ENCODE assay signal across 9 mouse cellular contexts in the genomic region with DNA sequence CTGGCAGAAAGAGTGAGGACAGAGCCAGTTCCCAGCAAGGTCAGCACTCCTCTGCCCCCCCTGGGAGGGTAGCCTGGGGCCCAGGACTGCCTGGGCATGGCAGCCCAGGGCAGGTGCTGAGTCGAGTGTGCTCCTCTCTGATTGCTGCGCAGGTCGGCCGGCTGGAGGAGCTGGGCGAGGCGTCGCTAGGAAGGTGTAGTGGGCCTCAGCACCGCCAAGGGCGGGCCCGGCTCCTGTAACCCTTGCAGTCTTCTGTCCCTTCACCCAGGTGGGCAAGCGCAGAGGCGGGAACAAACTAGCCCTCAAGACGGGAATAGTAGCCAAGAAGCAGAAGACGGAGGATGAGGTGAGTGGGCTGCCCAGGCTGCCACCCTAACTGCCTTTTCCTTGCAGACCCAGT. TPM values are rescaled to one million over a fixed set of nuclear protein-coding genes. Genes with fewer than 3 reads are reported as not detected.
DNase-seq lines count a peak whose midpoint lies in the region; ATAC-seq lines count a peak whose summit lies in the region.
"Had no signal": no experiment of that assay in that cellular context is flagged by ENCODE, and none has a peak within 500 bp of the region (broad histone marks: within the 10 kb centered on the region; RNA-seq: fewer than 3 reads in every experiment).

No protein-coding gene starts in this region.

- no peak overlapping the region for H3K27ac ChIP-seq in heart, embryonic 13.5 days (replicated peaks)
- no peak overlapping the region for H3K27ac ChIP-seq in embryonic facial prominence, embryonic 13.5 days
- no peak overlapping the region for H3K27ac ChIP-seq in hindbrain, embryonic 12.5 days
- no peak overlapping the region for H3K27ac ChIP-seq in midbrain, embryonic 13.5 days

- H3K36me3 ChIP-seq in heart, embryonic 13.5 days = peaks cover 52% of the 10 kb centered on the region
- peaks cover 51% of the 10 kb centered on the region for H3K36me3 ChIP-seq in embryonic facial prominence, embryonic 13.5 days
- peaks cover 39% of the 10 kb centered on the region for H3K36me3 ChIP-seq in hindbrain, embryonic 12.5 days
- peaks cover 40% of the 10 kb centered on the region for H3K36me3 ChIP-seq in midbrain, embryonic 13.5 days

- H3K9me3 ChIP-seq in heart, embryonic 13.5 days = no peaks in the 10 kb centered on the region
- no peaks in the 10 kb centered on the region for H3K9me3 ChIP-seq in embryonic facial prominence, embryonic 13.5 days
- H3K9me3 ChIP-seq in hindbrain, embryonic 12.5 days (replicated peaks) = no peaks in the 10 kb centered on the region
- no peaks in the 10 kb centered on the region for H3K9me3 ChIP-seq in midbrain, embryonic 13.5 days

- H3K27me3 ChIP-seq in heart, embryonic 13.5 days (replicated peaks) = no peaks in the 10 kb centered on the region
- no peaks in the 10 kb centered on the region for H3K27me3 ChIP-seq in embryonic facial prominence, embryonic 13.5 days
- H3K27me3 ChIP-seq in hindbrain, embryonic 12.5 days = no peaks in the 10 kb centered on the region
- no peaks in the 10 kb centered on the region for H3K27me3 ChIP-seq in midbrain, embryonic 13.5 days

- ATAC-seq in heart, embryonic 13.5 days (ENCODE audit: extremely low read depth, insufficient number of reproducible peaks, low FRiP score, low TSS enrichment) = no peak
- no peak for ATAC-seq in embryonic facial prominence, embryonic 13.5 days (ENCODE audit: insufficient number of reproducible peaks, insufficient read depth, low FRiP score, low TSS enrichment, low read depth)
- ATAC-seq in hindbrain, embryonic 12.5 days (ENCODE audit: low FRiP score) = no peak
- no peak for ATAC-seq in midbrain, embryonic 13.5 days

- WGBS in heart, embryonic 13.5 days = 88% methylated on average over 14 of the region's 14 CpGs
- WGBS in embryonic facial prominence, embryonic 13.5 days = 87% methylated on average over 14 of the region's 14 CpGs
- WGBS in hindbrain, embryonic 12.5 days = 95% methylated on average over 14 of the region's 14 CpGs
- 91% methylated on average over 14 of the region's 14 CpGs for WGBS in midbrain, embryonic 13.5 days

- no peak for DNase-seq in heart, postnatal 14 days
- DNase-seq in urinary bladder, postnatal 10 days (ENCODE audit: low spot score) = no peak
- DNase-seq in layer of hippocampus, adult 9-10 months (ENCODE audit: low spot score) = no peak
- DNase-seq in gastrocnemius, postnatal 4 days (ENCODE audit: low spot score in 2 of 2) = no peak

- H3K4me2 ChIP-seq in heart, embryonic 13.5 days = peak overlapping the region; percentile 91
- peak overlapping the region; percentile 92; the same call in 1 of the 2 replicates for H3K4me2 ChIP-seq in embryonic facial prominence, embryonic 13.5 days
- H3K4me2 ChIP-seq in hindbrain, embryonic 12.5 days (replicated peaks) = peak overlapping the region; percentile 78
- peak overlapping the region; percentile 92 for H3K4me2 ChIP-seq in midbrain, embryonic 13.5 days (replicated peaks)

- H3K4me1 ChIP-seq in heart, embryonic 13.5 days = peaks cover 39% of the 10 kb centered on the region
- peaks cover 35% of the 10 kb centered on the region for H3K4me1 ChIP-seq in embryonic facial prominence, embryonic 13.5 days
- H3K4me1 ChIP-seq in hindbrain, embryonic 12.5 days = peaks cover 32% of the 10 kb centered on the region
- peaks cover 32% of the 10 kb centered on the region for H3K4me1 ChIP-seq in midbrain, embryonic 13.5 days (replicated peaks)

- peak overlapping the region; percentile 85 for H3K4me3 ChIP-seq in heart, embryonic 13.5 days
- peak overlapping the region; percentile 99; the same call in 1 of the 2 replicates for H3K4me3 ChIP-seq in embryonic facial prominence, embryonic 13.5 days
- H3K4me3 ChIP-seq in hindbrain, embryonic 12.5 days = no peak overlapping the region
- H3K4me3 ChIP-seq in midbrain, embryonic 13.5 days (replicated peaks) = peak overlapping the region; percentile 99; the same call in 1 of the 2 replicates

- H3K9ac ChIP-seq in heart, embryonic 13.5 days = peak overlapping the region; percentile 99; the same call in 1 of the 2 replicates
- H3K9ac ChIP-seq in embryonic facial prominence, embryonic 13.5 days = peak overlapping the region; percentile 100
- 0 out of 2 replicates have a peak overlapping the region, but pooled peaks have one; percentile 99 for H3K9ac ChIP-seq in hindbrain, embryonic 12.5 days
- H3K9ac ChIP-seq in midbrain, embryonic 13.5 days (replicated peaks) = peak overlapping the region; percentile 99

- intact Hi-C loops in heart, postnatal 14 days (cut with DNase I) = no loop called here

RNA-seq across cellular contexts. Expression of gene Trir, which starts 2.6 kb away (rescaled TPM):
- polyA plus RNA-seq in heart, embryonic 13.5 days (2015; fragmentation: Nextera tagmentation; extraction: Ambion mirVana) = 73.4 and 75.1 TPM in 2 replicates
- 10 to 100 TPM; 90.8 to 99.1 TPM for total RNA-seq in heart, postnatal 14 days (2021)
- 133 and 146 TPM in 2 replicates for polyA plus RNA-seq in embryonic facial prominence, embryonic 13.5 days (2015; fragmentation: Nextera tagmentation; extraction: Ambion mirVana)
- polyA plus RNA-seq in hindbrain, embryonic 12.5 days (2016; fragmentation: Nextera tagmentation; extraction: Ambion mirVana) = 162 and 174 TPM in 2 replicates
- polyA plus RNA-seq in midbrain, embryonic 13.5 days (2015; fragmentation: Nextera tagmentation; extraction: Ambion mirVana) = 135 and 153 TPM in 2 replicates
- total RNA-seq in gastrocnemius, postnatal 4 days (2021) = 100 to 1,000 TPM; 126 to 127 TPM

RNA-seq across cellular contexts. Expression of gene Asna1, which starts 4.2 kb away (rescaled TPM):
- polyA plus RNA-seq in heart, embryonic 13.5 days (2015; fragmentation: Nextera tagmentation; extraction: Ambion mirVana) = 113 and 127 TPM in 2 replicates
- 10 to 100 TPM; 65.7 to 67.1 TPM for total RNA-seq in heart, postnatal 14 days (2021)
- polyA plus RNA-seq in embryonic facial prominence, embryonic 13.5 days (2015; fragmentation: Nextera tagmentation; extraction: Ambion mirVana) = 126 and 139 TPM in 2 replicates
- 127 and 128 TPM in 2 replicates for polyA plus RNA-seq in hindbrain, embryonic 12.5 days (2016; fragmentation: Nextera tagmentation; extraction: Ambion mirVana)
- 151 and 154 TPM in 2 replicates for polyA plus RNA-seq in midbrain, embryonic 13.5 days (2015; fragmentation: Nextera tagmentation; extraction: Ambion mirVana)
- 10 to 100 TPM; 51.7 to 56.5 TPM for total RNA-seq in gastrocnemius, postnatal 4 days (2021)

RNA-seq across cellular contexts. Expression of gene Tnpo2, which starts 7.4 kb away (rescaled TPM):
- 23.2 and 25.3 TPM in 2 replicates for polyA plus RNA-seq in heart, embryonic 13.5 days (2015; fragmentation: Nextera tagmentation; extraction: Ambion mirVana)
- 10 to 100 TPM; 28.0 to 42.2 TPM for total RNA-seq in heart, postnatal 14 days (2021)
- polyA plus RNA-seq in embryonic facial prominence, embryonic 13.5 days (2015; fragmentation: Nextera tagmentation; extraction: Ambion mirVana) = 30.1 and 43.4 TPM in 2 replicates
- polyA plus RNA-seq in hindbrain, embryonic 12.5 days (2016; fragmentation: Nextera tagmentation; extraction: Ambion mirVana) = 41.3 and 41.9 TPM in 2 replicates
- 51.7 and 56.8 TPM in 2 replicates for polyA plus RNA-seq in midbrain, embryonic 13.5 days (2015; fragmentation: Nextera tagmentation; extraction: Ambion mirVana)
- 10 to 100 TPM; 42.8 to 46.7 TPM for total RNA-seq in gastrocnemius, postnatal 4 days (2021)

RNA-seq across cellular contexts. Expression of gene Best2, which starts 14.9 kb away (rescaled TPM):
- not detected in 2 replicates for polyA plus RNA-seq in heart, embryonic 13.5 days (2015; fragmentation: Nextera tagmentation; extraction: Ambion mirVana)
- not detected for total RNA-seq in heart, postnatal 14 days (2021)
- polyA plus RNA-seq in embryonic facial prominence, embryonic 13.5 days (2015; fragmentation: Nextera tagmentation; extraction: Ambion mirVana) = 0.14 TPM in 1 of 2 replicates, not detected in the other
- not detected in 2 replicates for polyA plus RNA-seq in hindbrain, embryonic 12.5 days (2016; fragmentation: Nextera tagmentation; extraction: Ambion mirVana)
- polyA plus RNA-seq in midbrain, embryonic 13.5 days (2015; fragmentation: Nextera tagmentation; extraction: Ambion mirVana) = not detected in 2 replicates
- total RNA-seq in gastrocnemius, postnatal 4 days (2021) = not detected
- total RNA-seq: left cerebral cortex, adult 8-10 months had no signal

RNA-seq across cellular contexts. Expression of gene Fbxw9, which starts 30.6 kb away (rescaled TPM):
- 18.5 and 19.8 TPM in 2 replicates for polyA plus RNA-seq in heart, embryonic 13.5 days (2015; fragmentation: Nextera tagmentation; extraction: Ambion mirVana)
- total RNA-seq in heart, postnatal 14 days (2021) = 1 to 10 TPM; 6.8 to 9.1 TPM
- polyA plus RNA-seq in embryonic facial prominence, embryonic 13.5 days (2015; fragmentation: Nextera tagmentation; extraction: Ambion mirVana) = 36.7 and 38.2 TPM in 2 replicates
- 42.4 and 43.6 TPM in 2 replicates for polyA plus RNA-seq in hindbrain, embryonic 12.5 days (2016; fragmentation: Nextera tagmentation; extraction: Ambion mirVana)
- 61.7 and 64.3 TPM in 2 replicates for polyA plus RNA-seq in midbrain, embryonic 13.5 days (2015; fragmentation: Nextera tagmentation; extraction: Ambion mirVana)
- total RNA-seq in gastrocnemius, postnatal 4 days (2021) = 10 to 100 TPM; 10.6 to 12.9 TPM
